Mouse (Mus musculus): ENCODE measurements around the gene Socs7. TPM values are rescaled to one million over a fixed set of nuclear protein-coding genes. Genes with fewer than 3 reads are reported as not detected.

Socs7 gene
- polyA plus RNA-seq, 1 experiment from 2014 or later, result 6.2 TPM

GRCm38 (mm10) chr11:97445596-97445995 is 83.2 kb downstream of the Socs7 start:
- Histone ChIP-seq H3K4me3 (ENCODE audit: inconsistent target) (no peak overlapping the region), H3K36me3 (ENCODE audit: inconsistent target) (peaks cover 26% of the 10 kb centered on the region; the same call in 1 of the 2 replicates), H3K79me2 (ENCODE audit: inconsistent target) (peaks cover 28% of the 10 kb centered on the region; the same call in 1 of the 2 replicates), H3K27ac (no peak overlapping the region)
- WGBS (ENCODE audit: missing documents), result 95% methylated on average over 6 of the region's 6 CpGs

DNA sequence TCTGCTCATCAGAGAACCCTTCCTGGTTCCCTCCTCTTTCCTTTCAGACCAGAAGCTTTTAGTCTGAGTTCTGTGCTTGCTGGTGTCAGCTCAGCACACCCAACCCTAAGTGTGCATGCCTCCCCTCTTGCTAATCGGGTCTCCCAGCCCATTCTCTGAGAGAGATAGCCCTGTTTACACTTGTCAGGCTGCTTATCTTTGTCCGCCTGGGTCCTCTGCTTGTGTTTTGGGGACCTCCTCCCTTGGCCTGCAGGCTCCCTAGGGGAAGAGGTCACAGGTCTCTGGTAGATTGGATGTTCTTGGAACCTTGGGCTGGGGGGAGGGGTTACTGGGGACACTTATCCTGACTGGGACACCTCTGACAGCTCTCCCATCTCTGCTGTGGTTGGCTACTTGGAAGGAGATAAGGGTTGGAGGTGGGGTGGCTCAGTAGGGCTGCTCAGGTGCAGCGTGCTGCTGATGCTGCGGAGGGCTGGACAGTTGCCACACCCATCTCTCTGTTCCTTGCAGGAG is 83.7 kb downstream of the Socs7 start:
- WGBS (ENCODE audit: missing documents), result 88% methylated on average over 3 of the region's 4 CpGs
- Histone ChIP-seq H3K27ac (no peak overlapping the region), H3K4me3 (ENCODE audit: inconsistent target) (no peak overlapping the region), H3K79me2 (ENCODE audit: inconsistent target) (peaks cover 24% of the 10 kb centered on the region; the same call in 1 of the 2 replicates), H3K36me3 (ENCODE audit: inconsistent target) (peaks cover 26% of the 10 kb centered on the region; the same call in 1 of the 2 replicates)

GRCm38 (mm10) chr11:97447979-97448378 is 85.6 kb downstream of the Socs7 start:
- no peak overlapping the region for H3K4me3 ChIP-seq (ENCODE audit: inconsistent target)
- H3K27ac ChIP-seq, result no peak overlapping the region
- H3K79me2 ChIP-seq (ENCODE audit: inconsistent target), result peaks cover 5% of the 10 kb centered on the region; the same call in 1 of the 2 replicates
- 89% methylated on average over 7 of the region's 7 CpGs for WGBS (ENCODE audit: missing documents)
- peaks cover 38% of the 10 kb centered on the region; the same call in 1 of the 2 replicates for H3K36me3 ChIP-seq (ENCODE audit: inconsistent target)

Other genes starting within 250 kb of the Socs7 start
- gene Tbx21, start 247.2 kb upstream of the Socs7 start, polyA plus RNA-seq (2018), result 0.09 TPM in 1 of 3 replicates, not detected in the others
- 21.0 to 27.3 TPM (median 25.6 TPM) in 3 replicates for gene Tbkbp1, start 211.1 kb upstream of the Socs7 start, polyA plus RNA-seq (2018)
- 63.7 to 139 TPM (median 123 TPM) in 3 replicates for gene Kpnb1, start 174.7 kb upstream of the Socs7 start, polyA plus RNA-seq (2018)
- gene Npepps, start 81.9 kb upstream of the Socs7 start, polyA plus RNA-seq (2018), result 33.4 to 65.0 TPM (median 53.5 TPM) in 3 replicates
- 18.4 to 24.4 TPM (median 20.9 TPM) in 3 replicates for gene Mrpl45, start 46.8 kb upstream of the Socs7 start, polyA plus RNA-seq (2018)
- 0.01 TPM in 1 of 3 replicates, not detected in the others for gene Gpr179, start 10.5 kb upstream of the Socs7 start, polyA plus RNA-seq (2018)
- 12.8 to 18.7 TPM (median 14.4 TPM) in 3 replicates for gene Arhgap23, start 53.0 kb downstream of the Socs7 start, polyA plus RNA-seq (2018)
- not detected in 3 replicates for gene 4933428G20Rik, start 137.8 kb downstream of the Socs7 start, polyA plus RNA-seq (2018)
- 0.03 to 0.07 TPM in 2 of 3 replicates, not detected in the other for gene Srcin1, start 213.6 kb downstream of the Socs7 start, polyA plus RNA-seq (2018)